Comparison of ENCODE assay signal across 20 mouse cellular contexts in genomic region chr5:113469231-113469630, GRCm38 (mm10). TPM values are rescaled to one million over a fixed set of nuclear protein-coding genes. Genes with fewer than 3 reads are reported as not detected.
A peak's percentile ranks its signal among the peaks of the same experiment; 100 is the strongest.
DNase-seq lines count a peak whose midpoint lies in the region; ATAC-seq and TF ChIP-seq lines count a peak whose summit lies in the region.
"Had no signal": no experiment of that assay in that cellular context is flagged by ENCODE, and none has a peak within 500 bp of the region (broad histone marks: within the 10 kb centered on the region; RNA-seq: fewer than 3 reads in every experiment).

No protein-coding gene starts in this region.

- H3K9me3 ChIP-seq in limb, embryonic 11.5 days (ENCODE audit: control insufficient read depth, low read length): no peaks in the 10 kb centered on the region
- H3K9me3 ChIP-seq in limb, embryonic 10.5 days (replicated peaks): no peaks in the 10 kb centered on the region
- H3K9me3 ChIP-seq in embryonic facial prominence, embryonic 14.5 days (ENCODE audit: control insufficient read depth, low read length): no peaks in the 10 kb centered on the region
- no peaks in the 10 kb centered on the region for H3K9me3 ChIP-seq in stomach, postnatal 0 days (ENCODE audit: control insufficient read depth, low read length)
- H3K9me3 ChIP-seq: liver, embryonic 15.5 days; megakaryocyte, embryonic 14.5 days; neural tube, embryonic 12.5 days had no signal

- H3K4me1 ChIP-seq in limb, embryonic 11.5 days (ENCODE audit: control insufficient read depth, insufficient read depth, low read length): peaks cover 20% of the 10 kb centered on the region
- H3K4me1 ChIP-seq in limb, embryonic 10.5 days: peaks cover 39% of the 10 kb centered on the region
- peaks cover 30% of the 10 kb centered on the region for H3K4me1 ChIP-seq in embryonic facial prominence, embryonic 14.5 days (ENCODE audit: control insufficient read depth, insufficient read depth, low read length)
- no peaks in the 10 kb centered on the region; the same call in 1 of the 2 replicates for H3K4me1 ChIP-seq in stomach, postnatal 0 days (replicated peaks; ENCODE audit: control insufficient read depth, insufficient read depth)
- H3K4me1 ChIP-seq in lung, adult 2 months (ENCODE audit: control insufficient read depth, insufficient read depth, low read length): no peaks in the 10 kb centered on the region
- H3K4me1 ChIP-seq: liver, embryonic 15.5 days; megakaryocyte, embryonic 14.5 days had no signal

- H3K27me3 ChIP-seq in limb, embryonic 11.5 days (ENCODE audit: control insufficient read depth, insufficient read depth, low read length): no peaks in the 10 kb centered on the region
- H3K27me3 ChIP-seq in limb, embryonic 10.5 days (ENCODE audit: low read depth, poor library complexity, severe bottlenecking): no peaks in the 10 kb centered on the region
- no peaks in the 10 kb centered on the region; the same call in 1 of the 2 replicates for H3K27me3 ChIP-seq in embryonic facial prominence, embryonic 14.5 days (replicated peaks; ENCODE audit: control insufficient read depth, insufficient read depth, low read length)
- no peaks in the 10 kb centered on the region for H3K27me3 ChIP-seq in stomach, postnatal 0 days (ENCODE audit: control insufficient read depth, insufficient read depth, low read length)
- H3K27me3 ChIP-seq: liver, embryonic 15.5 days; neural tube, embryonic 12.5 days; Patski had no signal

- no peaks in the 10 kb centered on the region for H3K36me3 ChIP-seq in limb, embryonic 11.5 days (ENCODE audit: control insufficient read depth, insufficient read depth, low read length)
- H3K36me3 ChIP-seq in limb, embryonic 10.5 days: no peaks in the 10 kb centered on the region
- no peaks in the 10 kb centered on the region for H3K36me3 ChIP-seq in embryonic facial prominence, embryonic 14.5 days (ENCODE audit: control insufficient read depth, insufficient read depth, low read length)
- no peaks in the 10 kb centered on the region for H3K36me3 ChIP-seq in stomach, postnatal 0 days (ENCODE audit: control insufficient read depth, insufficient read depth, low read length)
- H3K36me3 ChIP-seq: liver, embryonic 15.5 days; neural tube, embryonic 12.5 days had no signal

- H3K4me3 ChIP-seq in limb, embryonic 11.5 days (ENCODE audit: low read depth, low read length): no peak overlapping the region
- no peak overlapping the region for H3K4me3 ChIP-seq in limb, embryonic 10.5 days
- H3K4me3 ChIP-seq in embryonic facial prominence, embryonic 14.5 days (ENCODE audit: low read depth, low read length): no peak overlapping the region
- no peak overlapping the region for H3K4me3 ChIP-seq in stomach, postnatal 0 days (ENCODE audit: low read depth, low read length)
- no peak overlapping the region for H3K4me3 ChIP-seq in lung, adult 2 months (replicated peaks; ENCODE audit: extremely low read depth, low read depth, low read length)
- H3K4me3 ChIP-seq: liver, embryonic 15.5 days; megakaryocyte, embryonic 14.5 days; neural tube, embryonic 12.5 days had no signal

- 87% methylated on average over 5 of the region's 5 CpGs for WGBS in limb, embryonic 11.5 days
- WGBS in limb, embryonic 10.5 days: 87% methylated on average over 5 of the region's 5 CpGs
- WGBS in embryonic facial prominence, embryonic 14.5 days: 65% methylated on average over 5 of the region's 5 CpGs
- 87% methylated on average over 5 of the region's 5 CpGs for WGBS in stomach, postnatal 0 days
- WGBS in lung, adult 2 months: 85% methylated on average over 5 of the region's 5 CpGs

- H3K9ac ChIP-seq in limb, embryonic 11.5 days (ENCODE audit: low read length): no peak overlapping the region
- no peak overlapping the region for H3K9ac ChIP-seq in embryonic facial prominence, embryonic 14.5 days (ENCODE audit: low read depth, low read length)
- H3K9ac ChIP-seq in stomach, postnatal 0 days (ENCODE audit: low read length): no peak overlapping the region
- H3K9ac ChIP-seq: liver, embryonic 15.5 days; neural tube, embryonic 12.5 days had no signal

- DNase-seq in CD4-positive, CD25-positive, alpha-beta regulatory T cell, adult 2 months (ENCODE audit: low read depth, low spot score): peak; percentile 5
- no peak for DNase-seq in limb, embryonic 11.5 days (ENCODE audit: low spot score)
- DNase-seq in limb, embryonic 10.5 days (ENCODE audit: low spot score): no peak
- DNase-seq in embryonic facial prominence, embryonic 14.5 days (ENCODE audit: low spot score): peak; percentile 86
- DNase-seq in stomach, postnatal 0 days (ENCODE audit: low spot score): no peak
- DNase-seq in lung, adult 2 months: no peak
- DNase-seq in heart, postnatal 4 days: no peak
- DNase-seq: cerebellum, adult 9-11 months; gastrocnemius, postnatal 14 days; heart, postnatal 10 days; kidney, adult 18-20 months; left cerebral cortex, postnatal 4 days; lung, postnatal 10 days; right cerebral cortex, postnatal 14 days had no signal

- no peak overlapping the region for H3K4me2 ChIP-seq in limb, embryonic 11.5 days (ENCODE audit: low read depth, severe bottlenecking)
- peak overlapping the region; percentile 20 for H3K4me2 ChIP-seq in embryonic facial prominence, embryonic 14.5 days (ENCODE audit: low read depth, low read length)
- no peak overlapping the region for H3K4me2 ChIP-seq in stomach, postnatal 0 days (replicated peaks; ENCODE audit: low read depth)
- H3K4me2 ChIP-seq: liver, embryonic 15.5 days; neural tube, embryonic 12.5 days had no signal

- no peak for TF ChIP-seq POLR2A in lung, adult 2 months (IDR thresholded peaks at IDR 0.05; ENCODE audit: borderline replicate concordance, extremely low read depth, low read depth, low read length)

- no peak for TF ChIP-seq EP300 in stomach, postnatal 0 days (optimal IDR thresholded peaks at IDR 0.05)

- no peak for TF ChIP-seq CTCF in stomach, postnatal 0 days (IDR thresholded peaks at IDR 0.05; ENCODE audit: low read depth)
- no peak for TF ChIP-seq CTCF in lung, adult 2 months (IDR thresholded peaks at IDR 0.05; ENCODE audit: insufficient read depth, low read length)

- ATAC-seq in CD4-positive, CD25-positive, alpha-beta regulatory T cell, adult 4 months: no peak
- 0 out of 2 replicates have a peak, but pooled peaks have one; percentile 42 for ATAC-seq in limb, embryonic 11.5 days (ENCODE audit: insufficient number of reproducible peaks, low FRiP score, low TSS enrichment, low read depth)
- peak; percentile 80 for ATAC-seq in embryonic facial prominence, embryonic 14.5 days (ENCODE audit: low read depth)
- peak; percentile 25; the same call in 1 of the 2 replicates for ATAC-seq in stomach, postnatal 0 days (ENCODE audit: low FRiP score, low TSS enrichment)
- ATAC-seq: hindbrain, embryonic 16.5 days; Patski had no signal

- 0 out of 2 replicates have a peak overlapping the region, but pooled peaks have one; percentile 21 for H3K27ac ChIP-seq in limb, embryonic 11.5 days (replicated peaks; ENCODE audit: low read depth, low read length)
- H3K27ac ChIP-seq in limb, embryonic 10.5 days: no peak overlapping the region; the same call in 1 of the 2 replicates
- H3K27ac ChIP-seq in embryonic facial prominence, embryonic 14.5 days (replicated peaks; ENCODE audit: low read depth, low read length): peak overlapping the region; percentile 78
- no peak overlapping the region for H3K27ac ChIP-seq in stomach, postnatal 0 days (replicated peaks)
- H3K27ac ChIP-seq: liver, embryonic 15.5 days; neural tube, embryonic 12.5 days had no signal

RNA-seq across cellular contexts. Expression of gene Wscd2, which starts 20.9 kb away (rescaled TPM):
- polyA plus RNA-seq in CD4-positive, CD25-positive, alpha-beta regulatory T cell, adult 4 months (2017; shearing (Covaris generic)): 1 to 10 TPM; 1.4 to 1.5 TPM
- 2.0 and 2.9 TPM in 2 replicates for polyA plus RNA-seq in limb, embryonic 11.5 days (2014; fragmentation: Nextera tagmentation; extraction: Ambion mirVana)
- polyA plus RNA-seq in limb, embryonic 10.5 days (2016; fragmentation: Nextera tagmentation; extraction: Ambion mirVana): 1.5 and 2.0 TPM in 2 replicates
- 6.4 and 8.7 TPM in 2 replicates for polyA plus RNA-seq in embryonic facial prominence, embryonic 14.5 days (2014; fragmentation: Nextera tagmentation; extraction: Ambion mirVana)
- polyA plus RNA-seq in stomach, postnatal 0 days (2015; fragmentation: Nextera tagmentation; extraction: Ambion mirVana): 5.2 and 5.7 TPM in 2 replicates
- 3.9 and 4.9 TPM in 2 replicates for polyA plus RNA-seq in lung, adult 2 months (2012; rRNA removed)
- 1 to 10 TPM; 1.1 to 1.3 TPM for total RNA-seq in heart, postnatal 4 days (2021)

Comparison
In these comparisons a context has a peak if more than half of its experiments do, and no peak if none do; other contexts are left out.
1. H3K27ac ChIP-seq: peak in limb, embryonic 11.5 days (single experiment) and embryonic facial prominence, embryonic 14.5 days (single experiment); none in limb, embryonic 10.5 days (single experiment) and stomach, postnatal 0 days (single experiment).
2. DNase-seq: peak in CD4-positive, CD25-positive, alpha-beta regulatory T cell, adult 2 months (single experiment) and embryonic facial prominence, embryonic 14.5 days (single experiment); none in limb, embryonic 11.5 days (single experiment), limb, embryonic 10.5 days (single experiment), stomach, postnatal 0 days (single experiment), lung, adult 2 months (single experiment) and heart, postnatal 4 days (single experiment).